Comparison of ENCODE assay signal across 29 mouse cellular contexts in genomic region chr2:23194366-23194765, GRCm38 (mm10). TPM values are rescaled to one million over a fixed set of nuclear protein-coding genes. Genes with fewer than 3 reads are reported as not detected.
DNase-seq lines count a peak whose midpoint lies in the region; ATAC-seq lines count a peak whose summit lies in the region.
"Had no signal": no experiment of that assay in that cellular context is flagged by ENCODE, and none has a peak within 500 bp of the region (broad histone marks: within the 10 kb centered on the region; RNA-seq: fewer than 3 reads in every experiment).

No protein-coding gene starts in this region.

- DNase-seq in cerebellum, adult 9-10 months = peak; percentile 8
- DNase-seq in cerebellum, postnatal 4 days (ENCODE audit: low spot score in 2 of 2) = no peak
- DNase-seq in layer of hippocampus, adult 11-12 months (ENCODE audit: low spot score) = peak; percentile 37
- peak; percentile 33 to 64 for DNase-seq in layer of hippocampus, adult 8-10 months (ENCODE audit: low spot score in 2 of 2)
- DNase-seq in layer of hippocampus, postnatal 25 days (ENCODE audit: extremely low spot score in 1 of 2, low spot score in 1 of 2) = peak; percentile 23 to 56
- DNase-seq in spleen, postnatal 14 days (ENCODE audit: low spot score in 2 of 2) = no peak
- DNase-seq: adrenal gland, postnatal 14 days; cerebellum, adult 9-11 months; gastrocnemius, adult 2 months; gastrocnemius, postnatal 14 days; heart, adult 11 months; heart, postnatal 10 days; heart, postnatal 36 days had no signal

- no peak for ATAC-seq in heart, embryonic 12.5 days (ENCODE audit: insufficient number of reproducible peaks, low FRiP score)
- ATAC-seq in frontal cortex, adult (ENCODE audit: low TSS enrichment) = no peak
- ATAC-seq: forebrain, embryonic 13.5 days; forebrain, embryonic 16.5 days; hindbrain, embryonic 16.5 days; Patski had no signal

- H3K27ac ChIP-seq in heart, embryonic 12.5 days (ENCODE audit: poor library complexity, severe bottlenecking) = no peak overlapping the region
- H3K27ac ChIP-seq: forebrain, embryonic 10.5 days; forebrain, embryonic 13.5 days; gastrocnemius, adult 2 months; heart, embryonic 15.5 days; hindbrain, embryonic 10.5 days; hindbrain, embryonic 13.5 days had no signal

- H3K9me3 ChIP-seq in heart, embryonic 12.5 days (replicated peaks) = no peaks in the 10 kb centered on the region
- H3K9me3 ChIP-seq: forebrain, embryonic 10.5 days; forebrain, embryonic 13.5 days; G1E; heart, embryonic 15.5 days; hindbrain, embryonic 10.5 days; hindbrain, embryonic 13.5 days had no signal

- no peak overlapping the region for H3K4me3 ChIP-seq in heart, embryonic 12.5 days
- H3K4me3 ChIP-seq: forebrain, embryonic 10.5 days; forebrain, embryonic 13.5 days; gastrocnemius, adult 2 months; heart, embryonic 15.5 days; hindbrain, embryonic 10.5 days; hindbrain, embryonic 13.5 days had no signal

- 83% methylated on average over 1 of the region's 1 CpGs for WGBS in heart, embryonic 12.5 days

- no peak overlapping the region for H3K9ac ChIP-seq in heart, embryonic 12.5 days
- H3K9ac ChIP-seq: forebrain, embryonic 13.5 days; heart, embryonic 15.5 days; hindbrain, embryonic 13.5 days had no signal

- H3K27me3 ChIP-seq in heart, embryonic 12.5 days (replicated peaks) = no peaks in the 10 kb centered on the region
- H3K27me3 ChIP-seq: CH12.LX; forebrain, embryonic 13.5 days; heart, embryonic 15.5 days; hindbrain, embryonic 13.5 days; Patski had no signal

- H3K36me3 ChIP-seq in heart, embryonic 12.5 days = peaks cover 59% of the 10 kb centered on the region

- H3K4me2 ChIP-seq in heart, embryonic 12.5 days = no peak overlapping the region
- H3K4me2 ChIP-seq: forebrain, embryonic 13.5 days; heart, embryonic 11.5 days; heart, embryonic 15.5 days; hindbrain, embryonic 13.5 days had no signal

- H3K4me1 ChIP-seq in heart, embryonic 12.5 days (replicated peaks) = no peaks in the 10 kb centered on the region
- H3K4me1 ChIP-seq: forebrain, embryonic 10.5 days; forebrain, embryonic 13.5 days; heart, embryonic 15.5 days; hindbrain, embryonic 10.5 days; hindbrain, embryonic 13.5 days had no signal

RNA-seq across cellular contexts. Expression of gene 4931423N10Rik, which starts 12.9 kb away (rescaled TPM):
- under 1 TPM in 2 of 4 experiments, not detected in 2; 0.18 to 0.27 TPM for total RNA-seq in layer of hippocampus, adult 8-10 months (2022)
- total RNA-seq in layer of hippocampus, postnatal 25 days (2021) = under 1 TPM; 0.19 to 0.25 TPM
- not detected in 2 replicates for polyA plus RNA-seq in heart, embryonic 12.5 days (2016; fragmentation: Nextera tagmentation; extraction: Ambion mirVana)
- total RNA-seq: adrenal gland, adult 18-20 months; adrenal gland, postnatal 14 days; CH12.LX; gastrocnemius, adult 2 months; gastrocnemius, postnatal 14 days; gastrocnemius, postnatal 4 days; heart, postnatal 10 days; heart, postnatal 36 days had no signal
- polyA plus RNA-seq: embryonic facial prominence, embryonic 11.5 days; forebrain, embryonic 10.5 days; forebrain, embryonic 13.5 days; G1E; heart, embryonic 11.5 days; heart, embryonic 15.5 days; hindbrain, embryonic 10.5 days; hindbrain, embryonic 13.5 days; hindbrain, embryonic 16.5 days; Patski had no signal

RNA-seq across cellular contexts. Expression of gene Yme1l1, which starts 38.2 kb away (rescaled TPM):
- total RNA-seq in layer of hippocampus, adult 8-10 months (2022) = 100 to 1,000 TPM in 1 of 4 experiments, 10 to 100 TPM in 3; 81.0 to 100 (median 92.3) TPM
- 10 to 100 TPM; 85.8 to 91.9 TPM for total RNA-seq in layer of hippocampus, postnatal 25 days (2021)
- 59.8 and 60.2 TPM in 2 replicates for polyA plus RNA-seq in heart, embryonic 12.5 days (2016; fragmentation: Nextera tagmentation; extraction: Ambion mirVana)

RNA-seq across cellular contexts. Expression of gene Mastl, which starts 38.5 kb away (rescaled TPM):
- total RNA-seq in layer of hippocampus, adult 8-10 months (2022) = 1 to 10 TPM in 1 of 4 experiments, under 1 TPM in 3; 0.51 to 1.3 (median 0.74) TPM
- total RNA-seq in layer of hippocampus, postnatal 25 days (2021) = under 1 TPM; 0.61 to 0.76 TPM
- 10.0 and 11.2 TPM in 2 replicates for polyA plus RNA-seq in heart, embryonic 12.5 days (2016; fragmentation: Nextera tagmentation; extraction: Ambion mirVana)

Comparison
In these comparisons a context has a peak if more than half of its experiments do, and no peak if none do; other contexts are left out.
1. DNase-seq: peak in cerebellum, adult 9-10 months (single experiment), layer of hippocampus, adult 11-12 months (single experiment), layer of hippocampus, adult 8-10 months (2 of 2) and layer of hippocampus, postnatal 25 days (2 of 2); none in cerebellum, postnatal 4 days (0 of 2) and spleen, postnatal 14 days (0 of 2).